Mouse (Mus musculus) midbrain, postnatal 0 days (tissue): ENCODE results near the gene Ick. TPM values are rescaled to one million over a fixed set of nuclear protein-coding genes. Genes with fewer than 3 reads are reported as not detected.
A peak's percentile ranks its signal among the peaks of the same experiment; 100 is the strongest.

Source experiments
- ATAC-seq: fragments of 200-750 bp; cut with Nextera tagmentation; 2 replicates; pipeline ENCODE4 v1.8.0; 2017; ENCODE audit warnings: moderate number of reproducible peaks, mild to moderate bottlenecking, moderate TSS enrichment, moderate library complexity; ENCODE audit not compliant: low FRiP score
- DNase-seq: peaks from one replicate; pipeline ENCODE4 v3.0.0-alpha.2; 2015; ENCODE audit warnings: low spot score
- H3K27ac ChIP-seq: fragments of 300-500 bp; sonication (generic); 2 replicates; pipeline ENCODE4 v1.5.1; 2014; ENCODE audit warnings: low read depth, mild to moderate bottlenecking, low read length, mixed read lengths
- H3K27me3 ChIP-seq: fragments of 300-500 bp; sonication (generic); 2 replicates; pipeline ENCODE4 v1.6.1; 2014; ENCODE audit warnings: low read length, control low read depth, mixed read lengths; ENCODE audit not compliant: insufficient read depth
- H3K36me3 ChIP-seq: fragments of 300-500 bp; sonication (generic); 2 replicates; pipeline ENCODE4 v1.6.1; 2014; ENCODE audit warnings: low read length, control low read depth, mixed read lengths; ENCODE audit not compliant: insufficient read depth
- H3K4me1 ChIP-seq: fragments of 300-500 bp; sonication (generic); 2 replicates; pipeline ENCODE4 v1.6.1; 2014; ENCODE audit warnings: mild to moderate bottlenecking, control low read depth, antibody characterized with exemption, low read length, mixed read lengths; ENCODE audit not compliant: insufficient read depth
- H3K4me2 ChIP-seq: fragments of 300-500 bp; sonication (generic); 2 replicates; pipeline ENCODE4 v1.6.1; 2014; ENCODE audit warnings: low read depth, mild to moderate bottlenecking, low read length, mixed read lengths; ENCODE audit not compliant: poor library complexity, severe bottlenecking
- H3K4me3 ChIP-seq: fragments of 300-500 bp; sonication (generic); 2 replicates; pipeline ENCODE4 v1.5.1; 2014; ENCODE audit warnings: low read depth, mild to moderate bottlenecking, low read length, moderate library complexity
- H3K9ac ChIP-seq: fragments of 300-500 bp; sonication (generic); replicated peaks from 2 replicates; pipeline ENCODE4 v1.6.1; 2014; ENCODE audit warnings: mild to moderate bottlenecking, low read length, moderate library complexity, mixed read lengths; ENCODE audit not compliant: poor library complexity, severe bottlenecking
- H3K9me3 ChIP-seq: fragments of 300-500 bp; sonication (generic); 2 replicates; pipeline ENCODE4 v1.6.1; 2016; ENCODE audit warnings: low read length, control low read depth
- CTCF ChIP-seq: IDR thresholded peaks from 2 replicates; pipeline ENCODE4 v1.5.1; 2016; ENCODE audit warnings: antibody characterized with exemption, mild to moderate bottlenecking
- WGBS: fragments of 180-500 bp; shearing (Covaris S2); extraction: QIAGEN DNeasy Blood & Tissue Kit; methylation state at CpG from one replicate; pipeline ENCODE4 v1.1.7; 2014; 5-methylcytosine and 5-hydroxymethylcytosine counted together
- polyA plus RNA-seq: library from polyadenylated mRNA; unstranded; fragments of >200 nt; fragmentation: Nextera tagmentation; extraction: Ambion mirVana; gene quantifications from 2 replicates; pipeline ENCODE4 v1.2.1, GENCODE M21; 2015
- total RNA-seq: library from RNA; depleted of rRNA; stranded (reverse); fragments of >200 nt; gene quantifications from 2 replicates; pipeline ENCODE4 v1.2.3, GENCODE M21; 2014

Gene Ick
- total and polyA plus RNA-seq, 2 experiments from 2014 or later, result 34.6 to 56.0 TPM

GRCm38 (mm10) chr9:78124297-78124696, 15.3 kb downstream of the Ick start:
- Histone ChIP-seq H3K27ac (no peak overlapping the region), H3K27me3 (no peaks in the 10 kb centered on the region), H3K4me1 (no peaks in the 10 kb centered on the region), H3K9me3 (no peaks in the 10 kb centered on the region), H3K36me3 (no peaks in the 10 kb centered on the region), H3K9ac (no peak overlapping the region), H3K4me2 (no peak overlapping the region), H3K4me3 (no peak overlapping the region)
- no peak for TF ChIP-seq CTCF
- ATAC-seq, result no peak
- WGBS, result 82% methylated on average over 6 of the region's 6 CpGs
- no peak for DNase-seq

- DNase-seq (no peak), ATAC-seq (peak; percentile 64)
- WGBS, result 49% methylated on average over 6 of the region's 6 CpGs
Measured at GRCm38 (mm10) chr9:78126007-78126406, 17.0 kb downstream of the Ick start.

GRCm38 (mm10) chr9:78126643-78127042, 17.7 kb downstream of the Ick start:
- no peaks in the 10 kb centered on the region for H3K4me1 ChIP-seq
- H3K9ac ChIP-seq, result no peak overlapping the region
- ATAC-seq (no peak), DNase-seq (no peak)
- H3K36me3 ChIP-seq, result no peaks in the 10 kb centered on the region; the same call in 1 of the 2 replicates
- no peak for TF ChIP-seq CTCF
- no peaks in the 10 kb centered on the region for H3K27me3 ChIP-seq
- WGBS, result 63% methylated on average over 10 of the region's 10 CpGs
- no peak overlapping the region for H3K27ac ChIP-seq
- no peak overlapping the region for H3K4me3 ChIP-seq
- no peak overlapping the region for H3K4me2 ChIP-seq
- H3K9me3 ChIP-seq, result no peaks in the 10 kb centered on the region

More at GRCm38 (mm10) chr9:78126007-78126406, 17.0 kb downstream of the Ick start:
- no peak for TF ChIP-seq CTCF
- H3K4me3 ChIP-seq, result no peak overlapping the region
- no peaks in the 10 kb centered on the region for H3K9me3 ChIP-seq
- no peaks in the 10 kb centered on the region for H3K36me3 ChIP-seq
- H3K27ac ChIP-seq, result no peak overlapping the region; the same call in 1 of the 2 replicates
- H3K4me2 ChIP-seq, result peak overlapping the region; percentile 6; the same call in 1 of the 2 replicates
- no peaks in the 10 kb centered on the region for H3K27me3 ChIP-seq
- 0 out of 2 replicates have a peak overlapping the region, but pooled peaks have one; percentile 19 for H3K9ac ChIP-seq
- H3K4me1 ChIP-seq, result no peaks in the 10 kb centered on the region

GRCm38 (mm10) chr9:78135658-78136057, 26.7 kb downstream of the Ick start:
- H3K36me3 ChIP-seq, result peaks cover 31% of the 10 kb centered on the region
- no peak for ATAC-seq
- H3K4me1 ChIP-seq, result no peaks in the 10 kb centered on the region
- TF ChIP-seq CTCF, result no peak
- H3K4me3 ChIP-seq, result no peak overlapping the region
- WGBS, result 61% methylated on average over 7 of the region's 7 CpGs
- H3K9ac ChIP-seq, result no peak overlapping the region
- H3K9me3 ChIP-seq, result no peaks in the 10 kb centered on the region
- DNase-seq, result no peak
- no peak overlapping the region for H3K4me2 ChIP-seq
- H3K27me3 ChIP-seq, result no peaks in the 10 kb centered on the region
- H3K27ac ChIP-seq, result no peak overlapping the region

- Histone ChIP-seq H3K27me3 (no peaks in the 10 kb centered on the region), H3K4me3 (no peak overlapping the region), H3K4me2 (no peak overlapping the region), H3K36me3 (peaks cover 30% of the 10 kb centered on the region), H3K9me3 (no peaks in the 10 kb centered on the region; the same call in 1 of the 2 replicates), H3K4me1 (no peaks in the 10 kb centered on the region), H3K27ac (no peak overlapping the region), H3K9ac (no peak overlapping the region)
- 93% methylated on average over 9 of the region's 9 CpGs for WGBS
- no peak for ATAC-seq
- no peak for DNase-seq
- TF ChIP-seq CTCF, result no peak
Measured at GRCm38 (mm10) chr9:78138044-78138676, 29.2 kb downstream of the Ick start.

- ATAC-seq, result no peak
- no peak for DNase-seq
- Histone ChIP-seq H3K9me3 (no peaks in the 10 kb centered on the region; the same call in 1 of the 2 replicates), H3K4me2 (no peak overlapping the region), H3K36me3 (peaks cover 27% of the 10 kb centered on the region), H3K27me3 (no peaks in the 10 kb centered on the region), H3K4me1 (no peaks in the 10 kb centered on the region), H3K27ac (no peak overlapping the region), H3K9ac (no peak overlapping the region), H3K4me3 (no peak overlapping the region)
- no peak for TF ChIP-seq CTCF
- 92% methylated on average over 4 of the region's 4 CpGs for WGBS
Measured at GRCm38 (mm10) chr9:78139463-78139862, 30.5 kb downstream of the Ick start.
